Mouse (Mus musculus) megakaryocyte, embryonic 14.5 days (primary cell): ENCODE data around the gene Stc2.

Experiments
- FLI1 ChIP-seq: IDR thresholded peaks from 2 replicates; pipeline ENCODE4 v1.6.1; 2012; ENCODE audit warnings: low read length, inconsistent platforms, mixed read lengths
- GATA1 ChIP-seq: IDR thresholded peaks from 3 replicates; pipeline ENCODE4 v1.6.1; 2012; ENCODE audit warnings: mixed read lengths, low read length, inconsistent platforms, borderline replicate concordance

DNA sequence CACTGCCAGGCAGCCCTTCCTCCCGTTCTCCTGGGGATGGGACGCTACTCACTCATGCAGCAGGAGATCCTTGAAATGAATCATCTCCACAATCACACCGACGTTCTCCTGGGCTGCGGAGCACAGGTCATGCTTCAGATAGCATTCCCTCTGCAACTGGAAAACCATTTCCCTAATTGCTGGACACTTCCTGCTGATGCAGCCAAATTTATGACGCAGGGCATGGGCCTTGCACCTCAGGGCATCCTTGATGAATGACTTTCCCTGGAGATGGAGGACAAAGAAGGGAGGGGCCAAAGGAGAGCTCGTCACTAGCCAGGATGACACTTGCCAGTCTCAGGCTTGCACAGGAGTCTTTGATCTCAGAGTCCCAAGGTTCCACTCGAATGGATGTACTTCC lies 4.6 kb downstream of the Stc2 start:
- TF ChIP-seq GATA1 (no peak), FLI1 (no peak)
